Mouse (Mus musculus): ENCODE data around the gene Prkag2. TPM values are rescaled to one million over a fixed set of nuclear protein-coding genes. Genes with fewer than 3 reads are reported as not detected.

Gene Prkag2
- polyA plus RNA-seq, 1 experiment = 18.0 TPM

- WGBS = 67% methylated on average over 6 of the region's 6 CpGs
- no peaks in the 10 kb centered on the region for H3K4me1 ChIP-seq (ENCODE audit: control insufficient read depth, insufficient read depth, low read length)
- H3K4me3 ChIP-seq (replicated peaks; ENCODE audit: extremely low read depth, low read depth, low read length) = no peak overlapping the region
- TF ChIP-seq POLR2A (IDR thresholded peaks at IDR 0.05; ENCODE audit: borderline replicate concordance, extremely low read depth, low read depth, low read length) (no peak), CTCF (IDR thresholded peaks at IDR 0.05; ENCODE audit: insufficient read depth, low read length) (no peak)
- DNase-seq = no peak
Measured at GRCm38 (mm10) chr5:25019221-25019620, 81.2 kb downstream of the Prkag2 start.

GRCm38 (mm10) chr5:25012134-25012533 lies 88.3 kb downstream of the Prkag2 start:
- Histone ChIP-seq H3K4me1 (ENCODE audit: control insufficient read depth, insufficient read depth, low read length) (peaks cover 7% of the 10 kb centered on the region), H3K4me3 (replicated peaks; ENCODE audit: extremely low read depth, low read depth, low read length) (no peak overlapping the region)
- DNase-seq = no peak
- 85% methylated on average over 4 of the region's 4 CpGs for WGBS
- TF ChIP-seq POLR2A (IDR thresholded peaks at IDR 0.05; ENCODE audit: borderline replicate concordance, extremely low read depth, low read depth, low read length) = no peak
- TF ChIP-seq CTCF (IDR thresholded peaks at IDR 0.05; ENCODE audit: insufficient read depth, low read length) = no peak

GRCm38 (mm10) chr5:25011019-25011485 lies 89.4 kb downstream of the Prkag2 start:
- TF ChIP-seq CTCF (IDR thresholded peaks at IDR 0.05; ENCODE audit: insufficient read depth, low read length) (peak; percentile 86), POLR2A (IDR thresholded peaks at IDR 0.05; ENCODE audit: borderline replicate concordance, extremely low read depth, low read depth, low read length) (no peak)
- DNase-seq = peak; percentile 77
- WGBS = 8% methylated on average over 8 of the region's 8 CpGs
- H3K4me3 ChIP-seq (replicated peaks; ENCODE audit: extremely low read depth, low read depth, low read length) = no peak overlapping the region
- peaks cover 9% of the 10 kb centered on the region for H3K4me1 ChIP-seq (ENCODE audit: control insufficient read depth, insufficient read depth, low read length)

GRCm38 (mm10) chr5:25010438-25010892 lies 90.0 kb downstream of the Prkag2 start:
- TF ChIP-seq CTCF (IDR thresholded peaks at IDR 0.05; ENCODE audit: insufficient read depth, low read length) (peak; percentile 82), POLR2A (IDR thresholded peaks at IDR 0.05; ENCODE audit: borderline replicate concordance, extremely low read depth, low read depth, low read length) (no peak)
- Histone ChIP-seq H3K4me3 (replicated peaks; ENCODE audit: extremely low read depth, low read depth, low read length) (no peak overlapping the region), H3K4me1 (ENCODE audit: control insufficient read depth, insufficient read depth, low read length) (peaks cover 12% of the 10 kb centered on the region)
- DNase-seq = peak; percentile 87
- 3% methylated on average over 9 of the region's 9 CpGs for WGBS

GRCm38 (mm10) chr5:25009770-25010169 lies 90.7 kb downstream of the Prkag2 start:
- 86% methylated on average over 3 of the region's 3 CpGs for WGBS
- Histone ChIP-seq H3K4me3 (replicated peaks; ENCODE audit: extremely low read depth, low read depth, low read length) (no peak overlapping the region), H3K4me1 (ENCODE audit: control insufficient read depth, insufficient read depth, low read length) (peaks cover 12% of the 10 kb centered on the region)
- DNase-seq = no peak
- TF ChIP-seq POLR2A (IDR thresholded peaks at IDR 0.05; ENCODE audit: borderline replicate concordance, extremely low read depth, low read depth, low read length) (no peak), CTCF (IDR thresholded peaks at IDR 0.05; ENCODE audit: insufficient read depth, low read length) (no peak)

- no peak for TF ChIP-seq POLR2A (IDR thresholded peaks at IDR 0.05; ENCODE audit: borderline replicate concordance, extremely low read depth, low read depth, low read length)
- TF ChIP-seq CTCF (IDR thresholded peaks at IDR 0.05; ENCODE audit: insufficient read depth, low read length) = no peak
- 77% methylated on average over 3 of the region's 3 CpGs for WGBS
- DNase-seq = no peak
- H3K4me1 ChIP-seq (ENCODE audit: control insufficient read depth, insufficient read depth, low read length) = peaks cover 12% of the 10 kb centered on the region
- no peak overlapping the region for H3K4me3 ChIP-seq (replicated peaks; ENCODE audit: extremely low read depth, low read depth, low read length)
Measured at GRCm38 (mm10) chr5:25008966-25009365, 91.5 kb downstream of the Prkag2 start.

- H3K4me3 ChIP-seq (replicated peaks; ENCODE audit: extremely low read depth, low read depth, low read length) = no peak overlapping the region
- peaks cover 12% of the 10 kb centered on the region for H3K4me1 ChIP-seq (ENCODE audit: control insufficient read depth, insufficient read depth, low read length)
- TF ChIP-seq CTCF (IDR thresholded peaks at IDR 0.05; ENCODE audit: insufficient read depth, low read length) = peak; percentile 86
- no peak for TF ChIP-seq POLR2A (IDR thresholded peaks at IDR 0.05; ENCODE audit: borderline replicate concordance, extremely low read depth, low read depth, low read length)
- peak; percentile 77 for DNase-seq
- WGBS = 28% methylated on average over 8 of the region's 8 CpGs
Measured at GRCm38 (mm10) chr5:25006848-25007247, 93.6 kb downstream of the Prkag2 start.

GRCm38 (mm10) chr5:25005532-25006129 lies 94.8 kb downstream of the Prkag2 start:
- no peak for DNase-seq
- TF ChIP-seq CTCF (IDR thresholded peaks at IDR 0.05; ENCODE audit: insufficient read depth, low read length) (no peak), POLR2A (IDR thresholded peaks at IDR 0.05; ENCODE audit: borderline replicate concordance, extremely low read depth, low read depth, low read length) (no peak)
- 35% methylated on average over 6 of the region's 6 CpGs for WGBS
- Histone ChIP-seq H3K4me1 (ENCODE audit: control insufficient read depth, insufficient read depth, low read length) (peaks cover 11% of the 10 kb centered on the region), H3K4me3 (replicated peaks; ENCODE audit: extremely low read depth, low read depth, low read length) (no peak overlapping the region)

- TF ChIP-seq CTCF (IDR thresholded peaks at IDR 0.05; ENCODE audit: insufficient read depth, low read length) (no peak), POLR2A (IDR thresholded peaks at IDR 0.05; ENCODE audit: borderline replicate concordance, extremely low read depth, low read depth, low read length) (no peak)
- H3K4me1 ChIP-seq (ENCODE audit: control insufficient read depth, insufficient read depth, low read length) = peaks cover 5% of the 10 kb centered on the region; the same call in 1 of the 2 replicates
- WGBS = 45% methylated on average over 8 of the region's 8 CpGs
- H3K4me3 ChIP-seq (replicated peaks; ENCODE audit: extremely low read depth, low read depth, low read length) = no peak overlapping the region
- DNase-seq = peak; percentile 49
Measured at GRCm38 (mm10) chr5:25001391-25001794, 99.0 kb downstream of the Prkag2 start.

GRCm38 (mm10) chr5:24999351-24999750 lies 101.1 kb downstream of the Prkag2 start:
- no peak for DNase-seq
- H3K4me3 ChIP-seq (replicated peaks; ENCODE audit: extremely low read depth, low read depth, low read length) = no peak overlapping the region
- WGBS = 83% methylated on average over 4 of the region's 4 CpGs
- TF ChIP-seq POLR2A (IDR thresholded peaks at IDR 0.05; ENCODE audit: borderline replicate concordance, extremely low read depth, low read depth, low read length) = no peak
- no peak for TF ChIP-seq CTCF (IDR thresholded peaks at IDR 0.05; ENCODE audit: insufficient read depth, low read length)
- H3K4me1 ChIP-seq (ENCODE audit: control insufficient read depth, insufficient read depth, low read length) = peaks cover 7% of the 10 kb centered on the region; the same call in 1 of the 2 replicates
